Mouse (Mus musculus) heart, embryonic 12.5 days (tissue): ENCODE measurements around the gene Ly6g6c. TPM values are rescaled to one million over a fixed set of nuclear protein-coding genes. Genes with fewer than 3 reads are reported as not detected.
A peak's percentile ranks its signal among the peaks of the same experiment; 100 is the strongest.

Experiments
- ATAC-seq: fragments of 200-750 bp; cut with Nextera tagmentation; 2 replicates; pipeline ENCODE4 v1.8.0; 2017; ENCODE audit warnings: moderate TSS enrichment, moderate library complexity; ENCODE audit not compliant: insufficient number of reproducible peaks, low FRiP score
- H3K27ac ChIP-seq: fragments of 300-500 bp; sonication (generic); 2 replicates; pipeline ENCODE4 v1.5.1; 2016; ENCODE audit warnings: mild to moderate bottlenecking, moderate library complexity; ENCODE audit not compliant: poor library complexity, severe bottlenecking
- H3K27me3 ChIP-seq: fragments of 300-500 bp; sonication (generic); replicated peaks from 2 replicates; pipeline ENCODE4 v1.6.1; 2016; ENCODE audit warnings: mild to moderate bottlenecking, moderate library complexity
- H3K36me3 ChIP-seq: fragments of 300-500 bp; sonication (generic); 2 replicates; pipeline ENCODE4 v1.6.1; 2016; ENCODE audit warnings: mild to moderate bottlenecking, moderate library complexity
- H3K4me1 ChIP-seq: fragments of 300-500 bp; sonication (generic); replicated peaks from 2 replicates; pipeline ENCODE4 v1.6.1; 2016; ENCODE audit warnings: mild to moderate bottlenecking
- H3K4me2 ChIP-seq: fragments of 300-500 bp; sonication (generic); 2 replicates; pipeline ENCODE4 v1.6.1; 2016; ENCODE audit warnings: mild to moderate bottlenecking, moderate library complexity
- H3K4me3 ChIP-seq: fragments of 300-500 bp; sonication (generic); 2 replicates; pipeline ENCODE4 v1.5.1; 2016; ENCODE audit warnings: mild to moderate bottlenecking
- H3K9ac ChIP-seq: fragments of 300-500 bp; sonication (generic); 2 replicates; pipeline ENCODE4 v1.6.1; 2016; ENCODE audit warnings: mild to moderate bottlenecking, moderate library complexity
- H3K9me3 ChIP-seq: fragments of 300-500 bp; sonication (generic); replicated peaks from 2 replicates; pipeline ENCODE4 v1.6.1; 2016; ENCODE audit warnings: mild to moderate bottlenecking, moderate library complexity
- WGBS: fragments of 180-500 bp; shearing (Covaris S2); methylation state at CpG from one replicate; pipeline ENCODE4 v1.1.7; 2016; 5-methylcytosine and 5-hydroxymethylcytosine counted together
- polyA plus RNA-seq: library from polyadenylated mRNA; unstranded; fragments of >200 nt; fragmentation: Nextera tagmentation; extraction: Ambion mirVana; gene quantifications from 2 replicates; pipeline ENCODE4 v1.2.1, GENCODE M21; 2016

The Ly6g6c gene
- polyA plus RNA-seq, 1 experiment from 2014 or later: 0.27 TPM

- no peak overlapping the region for H3K27ac ChIP-seq
- no peak overlapping the region for H3K9ac ChIP-seq
- no peak for ATAC-seq
- H3K4me2 ChIP-seq: no peak overlapping the region
- no peak overlapping the region for H3K4me3 ChIP-seq
- peaks cover 29% of the 10 kb centered on the region for H3K4me1 ChIP-seq
- peaks cover 66% of the 10 kb centered on the region for H3K36me3 ChIP-seq
- no peaks in the 10 kb centered on the region for H3K27me3 ChIP-seq
- H3K9me3 ChIP-seq: no peaks in the 10 kb centered on the region
- WGBS: 69% methylated on average over 8 of the region's 8 CpGs
Observed at GRCm38 (mm10) chr17:35102299-35102698, 37.1 kb downstream of the Ly6g6c start.

- Histone ChIP-seq H3K27ac (no peak overlapping the region), H3K27me3 (no peaks in the 10 kb centered on the region), H3K4me3 (no peak overlapping the region), H3K9me3 (no peaks in the 10 kb centered on the region), H3K9ac (no peak overlapping the region), H3K4me2 (no peak overlapping the region), H3K36me3 (peaks cover 57% of the 10 kb centered on the region), H3K4me1 (peaks cover 29% of the 10 kb centered on the region)
- ATAC-seq: no peak
- 52% methylated on average over 6 of the region's 6 CpGs for WGBS
Observed at GRCm38 (mm10) chr17:35103221-35103690, 38.1 kb downstream of the Ly6g6c start.

GRCm38 (mm10) chr17:35104079-35104478 lies 38.9 kb downstream of the Ly6g6c start:
- Histone ChIP-seq H3K27ac (no peak overlapping the region), H3K4me1 (peaks cover 29% of the 10 kb centered on the region), H3K4me3 (no peak overlapping the region), H3K36me3 (peaks cover 49% of the 10 kb centered on the region), H3K9ac (no peak overlapping the region), H3K9me3 (no peaks in the 10 kb centered on the region), H3K27me3 (no peaks in the 10 kb centered on the region), H3K4me2 (no peak overlapping the region)
- ATAC-seq: no peak
- WGBS: 83% methylated on average over 7 of the region's 7 CpGs

DNA sequence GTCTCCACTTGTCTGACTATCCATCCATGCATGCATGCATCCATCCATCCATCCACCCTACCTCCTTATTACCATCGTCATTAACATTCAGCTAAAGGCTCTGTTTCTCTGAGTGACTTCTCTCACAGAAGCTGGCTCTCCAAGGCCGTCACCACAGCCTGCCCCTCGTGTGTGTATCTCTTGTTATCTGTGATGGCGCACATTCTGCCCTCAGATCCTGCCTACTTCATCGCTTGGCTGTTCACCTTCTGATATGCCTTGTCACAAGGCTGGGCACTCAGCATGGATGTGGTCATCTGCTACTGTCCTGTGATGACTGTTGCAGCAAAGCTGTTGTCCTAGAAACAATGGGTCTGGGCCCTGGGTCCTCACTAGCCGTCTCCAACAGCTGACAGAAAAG lies 39.6 kb downstream of the Ly6g6c start:
- Histone ChIP-seq H3K36me3 (peaks cover 42% of the 10 kb centered on the region), H3K4me1 (peaks cover 29% of the 10 kb centered on the region), H3K9me3 (no peaks in the 10 kb centered on the region), H3K27ac (no peak overlapping the region), H3K27me3 (no peaks in the 10 kb centered on the region), H3K4me3 (no peak overlapping the region), H3K9ac (no peak overlapping the region), H3K4me2 (no peak overlapping the region)
- ATAC-seq: no peak
- WGBS: 52% methylated on average over 6 of the region's 6 CpGs

DNA sequence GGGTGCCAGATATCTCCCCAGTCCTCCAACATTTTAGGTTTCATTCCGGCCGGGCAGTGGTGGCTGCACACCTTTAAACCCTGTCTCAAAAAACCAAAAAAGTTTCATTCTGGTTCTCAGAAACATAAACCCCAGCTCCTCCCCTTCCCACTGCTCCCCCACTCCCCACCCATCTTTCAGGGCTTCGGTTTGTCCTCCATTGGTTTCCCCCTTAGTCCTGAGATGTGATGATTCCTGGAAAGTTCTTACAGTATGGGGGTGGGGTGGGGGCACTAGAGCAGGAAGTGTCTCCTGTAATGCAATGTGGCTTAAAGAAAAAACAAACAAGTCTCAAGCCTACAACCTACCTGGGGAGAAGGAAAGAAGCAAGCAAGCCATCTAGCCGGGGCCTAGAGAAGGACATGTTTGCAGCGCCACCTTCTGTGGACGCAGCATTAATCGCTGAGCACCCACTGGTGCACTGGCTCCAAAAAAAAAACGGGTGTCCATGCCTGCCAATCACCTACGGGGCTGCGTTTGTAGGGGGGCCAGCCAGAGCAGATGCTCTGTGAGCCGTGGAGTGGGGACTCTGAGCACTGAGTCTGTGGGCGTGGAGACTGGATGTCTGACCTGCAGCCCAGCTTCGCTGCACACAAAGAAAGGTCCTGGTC lies 40.7 kb downstream of the Ly6g6c start:
- no peak overlapping the region for H3K4me3 ChIP-seq
- H3K4me1 ChIP-seq: peaks cover 24% of the 10 kb centered on the region
- no peak overlapping the region for H3K27ac ChIP-seq
- H3K36me3 ChIP-seq: peaks cover 31% of the 10 kb centered on the region
- 29% methylated on average over 13 of the region's 13 CpGs for WGBS
- H3K27me3 ChIP-seq: no peaks in the 10 kb centered on the region
- no peaks in the 10 kb centered on the region for H3K9me3 ChIP-seq
- ATAC-seq: no peak
- H3K4me2 ChIP-seq: peak overlapping the region; percentile 29; the same call in 1 of the 2 replicates
- peak overlapping the region; percentile 52 for H3K9ac ChIP-seq

DNA sequence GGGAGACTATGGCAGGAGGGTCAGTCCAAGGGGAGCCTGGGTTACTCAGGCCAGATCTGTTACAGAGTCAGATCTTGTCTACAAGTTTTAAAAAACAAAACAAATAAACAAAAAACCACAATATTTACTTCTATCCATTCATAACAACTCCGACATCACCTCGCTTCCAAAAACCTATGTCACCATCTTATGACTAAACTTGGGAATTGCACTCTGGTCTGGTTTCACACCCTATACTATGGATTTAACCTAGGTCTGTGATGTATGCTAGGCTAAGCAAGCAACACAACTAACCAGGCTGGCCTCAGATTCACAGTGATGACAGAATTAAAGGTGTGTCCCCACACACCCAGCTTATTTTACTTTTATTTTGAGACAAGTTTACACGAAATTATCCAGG lies 41.3 kb downstream of the Ly6g6c start:
- H3K4me2 ChIP-seq: no peak overlapping the region
- peaks cover 25% of the 10 kb centered on the region for H3K36me3 ChIP-seq

GRCm38 (mm10) chr17:35108097-35108496 lies 42.9 kb downstream of the Ly6g6c start, which contains the start of gene Ly6g5c:
Gene Ly6g5c (plus strand): TSS chr17:35108279.
- Histone ChIP-seq H3K27me3 (0 out of 2 replicates have a peak, but pooled peaks cover 3% of the 10 kb centered on the region), H3K27ac (no peak within 1 kb of the TSS), H3K9me3 (no peaks in the 10 kb centered on the region), H3K36me3 (peaks cover 9% of the 10 kb centered on the region), H3K4me1 (peaks cover 6% of the 10 kb centered on the region), H3K4me2 (no peak within 1 kb of the TSS), H3K4me3 (no peak within 1 kb of the TSS), H3K9ac (no peak within 1 kb of the TSS)
- 78% methylated on average over 6 of the region's 6 CpGs for WGBS
- no peak for ATAC-seq

More for the DNA sequence above, 41.3 kb downstream of the Ly6g6c start:
- 0 out of 2 replicates have a peak, but pooled peaks cover 3% of the 10 kb centered on the region for H3K27me3 ChIP-seq
- no peak overlapping the region for H3K27ac ChIP-seq
- 68% methylated on average over 3 of the region's 3 CpGs for WGBS
- no peaks in the 10 kb centered on the region for H3K9me3 ChIP-seq
- no peak overlapping the region for H3K9ac ChIP-seq
- no peak overlapping the region for H3K4me3 ChIP-seq
- H3K4me1 ChIP-seq: peaks cover 19% of the 10 kb centered on the region
- no peak for ATAC-seq

- Histone ChIP-seq H3K4me1 (no peaks in the 10 kb centered on the region), H3K9me3 (no peaks in the 10 kb centered on the region), H3K27me3 (0 out of 2 replicates have a peak, but pooled peaks cover 3% of the 10 kb centered on the region), H3K27ac (0 out of 2 replicates have a peak overlapping the region, but pooled peaks have one; percentile 41), H3K4me3 (no peak overlapping the region), H3K4me2 (peak overlapping the region; percentile 38; the same call in 1 of the 2 replicates), H3K9ac (no peak overlapping the region), H3K36me3 (peaks cover 29% of the 10 kb centered on the region)
- 50% methylated on average over 9 of the region's 9 CpGs for WGBS
- no peak for ATAC-seq
Observed at GRCm38 (mm10) chr17:35111774-35112173, 46.6 kb downstream of the Ly6g6c start.

DNA sequence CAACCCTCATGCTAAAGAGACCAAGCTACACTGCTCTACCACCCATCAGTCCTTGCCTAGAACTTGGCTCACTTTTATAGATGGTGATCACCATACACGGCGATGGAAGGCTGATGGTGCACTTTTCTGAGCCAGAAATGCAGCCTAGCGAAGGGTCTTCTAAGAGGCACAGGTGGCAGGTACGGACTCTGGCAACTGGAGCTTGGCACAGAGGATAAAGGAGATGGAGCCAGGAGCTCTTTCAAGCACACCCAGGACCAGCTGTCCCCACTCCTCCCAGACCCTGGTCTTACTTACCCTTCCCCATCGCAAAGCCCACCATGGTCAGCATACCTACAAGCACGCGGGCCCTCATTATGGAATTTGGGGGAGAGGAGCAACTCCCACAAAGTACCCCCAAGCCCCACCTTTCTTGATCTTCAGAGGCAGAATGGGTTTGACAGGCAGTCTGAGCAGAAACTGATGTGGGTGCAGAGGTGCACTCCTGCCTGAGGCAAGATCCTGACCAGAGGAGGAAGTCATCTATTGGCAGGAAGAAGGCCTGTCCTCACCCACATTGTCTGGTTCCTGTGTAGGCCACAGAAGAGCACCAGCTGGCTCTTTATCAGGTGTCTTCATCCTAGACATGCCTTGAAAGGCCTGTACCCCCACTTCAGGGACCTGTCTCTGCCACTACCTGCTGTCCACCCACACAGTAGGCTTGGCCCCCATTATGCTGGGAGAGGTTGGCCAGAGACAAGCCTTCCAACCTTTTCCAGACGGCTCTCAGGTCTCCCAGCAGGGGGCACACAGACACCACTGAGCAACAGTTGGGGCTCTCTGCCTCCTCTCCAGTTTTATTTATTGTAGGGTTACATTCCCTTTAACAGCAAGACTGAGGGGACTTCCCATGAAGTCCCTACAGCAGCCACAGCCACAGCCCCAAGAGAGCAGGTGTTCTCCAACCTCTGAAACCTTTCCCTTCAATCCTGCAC lies 50.1 kb downstream of the Ly6g6c start, which contains the start of gene Ly6g5b:
Gene Ly6g5b, minus strand, starts transcription at position 383 of the 974 bp plus-strand sequence.
- Histone ChIP-seq H3K27me3 (0 out of 2 replicates have a peak, but pooled peaks cover 3% of the 10 kb centered on the region), H3K36me3 (peaks cover 57% of the 10 kb centered on the region), H3K4me3 (no peak within 1 kb of the TSS), H3K27ac (no peak within 1 kb of the TSS), H3K9me3 (no peaks in the 10 kb centered on the region), H3K4me1 (peaks cover 8% of the 10 kb centered on the region), H3K9ac (no peak within 1 kb of the TSS), H3K4me2 (no peak within 1 kb of the TSS)
- 84% methylated on average over 8 of the region's 8 CpGs for WGBS
- no peak for ATAC-seq
